Mouse (Mus musculus) brain, adult 2 months (tissue): Measurements from ENCODE around the gene 4930519P11Rik.

Experiments
- DNase-seq: peaks from one replicate; pipeline ENCODE4 v3.0.0; 2011; ENCODE audit warnings: low read depth, low spot score

The 4930519P11Rik gene

DNA sequence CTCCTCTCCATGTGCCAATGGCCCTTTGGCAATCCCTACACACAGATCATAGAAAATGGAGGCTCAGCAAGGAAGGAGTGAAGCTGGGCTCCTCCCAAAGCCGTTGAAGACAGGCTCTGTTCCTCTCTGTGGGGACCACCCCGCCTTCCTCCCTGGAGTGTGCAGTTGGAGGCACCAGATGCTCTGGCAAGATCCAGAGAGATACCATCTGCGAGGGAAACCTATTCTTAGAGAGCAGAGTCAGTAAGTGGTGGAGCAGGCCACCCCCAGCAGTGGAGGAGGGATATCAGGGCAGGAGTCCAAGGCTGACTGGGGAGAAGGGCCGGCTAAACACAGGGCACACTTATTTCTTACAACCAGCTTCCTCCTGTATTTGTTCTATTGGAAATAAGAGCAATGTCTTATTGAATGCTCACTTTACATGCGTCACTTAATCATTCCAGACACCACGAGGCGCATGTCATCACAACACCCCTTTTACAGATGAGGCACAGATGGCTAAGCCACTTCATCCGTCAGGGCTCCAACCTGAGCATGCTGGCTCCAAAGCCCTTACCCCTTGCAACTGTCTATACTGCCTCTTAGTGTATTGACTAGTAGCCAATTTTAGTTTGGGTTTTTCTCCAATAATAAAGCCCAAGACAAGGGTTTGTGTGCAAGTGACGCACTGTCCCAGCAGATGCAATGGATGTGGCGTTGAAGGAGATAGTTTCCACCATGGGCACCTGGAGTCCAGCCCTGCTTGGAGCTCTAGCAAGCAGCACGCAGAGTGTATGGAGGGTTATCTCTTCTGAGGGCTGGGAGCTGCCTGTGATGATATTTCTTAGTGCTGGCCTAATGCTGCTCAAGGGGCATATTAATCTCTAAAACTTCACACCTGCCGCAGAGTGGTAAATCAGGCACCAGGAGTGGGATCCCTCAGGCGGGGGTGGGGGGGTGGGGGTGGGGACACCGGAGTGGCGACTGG lies 29.0 kb downstream of the 4930519P11Rik start:
- peak; percentile 97 for DNase-seq

DNA sequence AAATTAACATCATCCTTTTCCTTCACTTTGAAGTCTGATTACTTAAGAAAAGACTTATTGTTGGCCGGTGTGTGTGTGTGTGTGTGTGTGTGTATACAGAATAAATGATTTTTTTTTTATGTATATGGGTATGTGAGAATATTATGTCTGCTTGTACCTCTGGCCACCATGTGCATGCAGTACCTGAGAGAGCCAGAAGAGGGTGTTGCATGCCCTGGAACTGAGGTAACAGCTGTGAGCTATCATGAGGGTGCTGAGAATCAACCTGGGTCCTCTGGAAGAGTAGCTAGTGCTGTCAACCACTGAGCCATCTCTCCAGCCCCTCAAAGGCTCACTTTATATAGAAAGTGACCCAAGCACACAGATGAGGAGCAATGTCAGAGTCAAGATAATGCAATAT lies 31.8 kb downstream of the 4930519P11Rik start:
- no peak for DNase-seq

DNA sequence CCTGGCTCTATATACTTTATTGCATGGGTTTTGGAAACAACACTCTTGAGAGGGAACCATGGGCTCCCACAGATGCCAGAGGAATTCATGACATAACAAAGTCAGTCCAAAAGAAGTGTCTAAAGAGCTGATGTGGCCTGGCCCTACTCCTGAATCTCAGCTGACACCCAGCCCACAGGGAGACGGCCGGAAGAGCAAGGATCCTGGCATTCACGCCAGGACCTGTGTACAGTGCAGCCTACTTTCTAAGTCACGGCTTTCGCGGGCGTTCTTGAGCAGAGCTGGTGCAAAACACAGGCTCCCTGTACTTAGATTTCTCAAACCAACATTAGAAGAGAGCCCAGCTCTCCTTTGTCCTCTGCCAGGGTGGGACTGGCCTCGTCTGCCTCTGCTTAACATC lies 32.7 kb downstream of the 4930519P11Rik start:
- DNase-seq, result no peak

DNA sequence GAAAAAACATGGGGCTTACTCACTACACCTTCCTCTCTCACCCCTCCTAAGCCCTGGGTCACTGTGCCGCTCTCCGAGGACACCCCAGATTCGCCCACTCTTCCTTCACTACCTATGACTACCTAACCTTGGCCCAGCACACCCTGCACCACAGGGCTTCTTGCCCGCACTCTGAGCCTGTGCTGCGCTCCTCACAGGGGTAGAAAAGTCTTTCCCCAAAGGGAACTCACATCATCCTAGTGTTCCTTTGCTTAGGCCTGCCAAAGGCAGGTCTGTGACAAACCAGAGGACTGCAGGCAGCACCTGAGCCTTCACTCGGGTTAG lies 35.5 kb downstream of the 4930519P11Rik start:
- no peak for DNase-seq

DNA sequence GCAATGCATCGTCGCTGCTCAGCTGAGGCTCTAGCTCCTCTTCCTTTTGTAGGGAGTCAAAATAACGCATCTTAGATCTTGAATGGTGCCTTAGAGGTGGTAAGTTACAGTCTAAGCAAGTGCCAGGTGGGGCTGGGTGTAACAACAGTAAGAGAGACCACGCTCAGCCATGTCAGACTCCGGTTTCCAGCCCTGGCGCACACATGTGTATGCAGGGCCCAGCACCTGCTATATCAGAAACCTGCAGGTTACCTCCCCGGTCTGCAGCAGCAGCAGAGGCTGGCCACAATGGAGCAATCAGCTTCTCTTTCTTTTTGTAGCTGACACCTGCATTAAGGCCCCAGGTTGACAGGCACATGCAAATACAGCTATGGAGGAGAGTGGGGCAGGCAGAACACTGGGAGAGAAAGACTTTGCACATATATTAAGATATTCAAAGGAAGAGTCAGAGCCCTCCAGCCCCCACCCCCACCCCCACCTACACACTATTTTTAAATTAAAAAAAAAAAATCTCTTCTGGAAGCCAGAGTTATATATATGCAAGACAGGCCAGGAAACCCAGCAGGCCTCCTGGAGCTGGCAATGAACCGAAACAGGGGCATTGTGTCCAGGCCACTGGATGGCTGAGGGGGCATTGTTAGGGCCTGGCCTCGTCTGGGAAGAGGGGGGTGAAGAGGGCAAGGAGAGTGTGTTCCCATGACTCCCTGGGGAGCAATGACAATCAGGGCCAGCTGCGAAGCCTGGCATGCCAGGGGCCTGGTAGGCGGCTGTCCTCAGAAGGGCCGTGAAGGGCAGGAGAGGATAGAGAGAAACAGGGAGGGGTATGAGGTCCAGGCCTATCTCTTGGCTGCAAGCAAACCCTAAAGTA lies 36.1 kb downstream of the 4930519P11Rik start:
- DNase-seq, result no peak

DNA sequence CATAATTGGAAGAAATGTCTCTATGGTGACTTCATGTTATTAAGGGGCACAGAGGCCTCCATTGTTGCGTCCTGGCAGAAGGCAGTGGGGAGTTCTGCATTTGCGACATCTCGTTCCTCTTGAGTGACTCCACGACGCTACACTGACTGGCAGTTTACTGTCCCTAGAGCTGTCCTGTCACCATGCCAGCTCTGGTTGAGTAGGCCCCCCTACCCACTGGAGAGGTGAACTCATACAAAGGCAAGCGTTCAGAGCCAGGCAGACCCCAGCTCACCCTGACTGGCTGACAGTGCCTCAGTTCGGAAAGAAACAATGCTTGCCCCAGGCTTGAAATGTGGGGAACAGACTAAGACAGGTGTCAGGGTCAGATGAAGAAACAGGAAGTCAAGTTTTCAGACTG lies 39.0 kb downstream of the 4930519P11Rik start:
- no peak for DNase-seq

DNA sequence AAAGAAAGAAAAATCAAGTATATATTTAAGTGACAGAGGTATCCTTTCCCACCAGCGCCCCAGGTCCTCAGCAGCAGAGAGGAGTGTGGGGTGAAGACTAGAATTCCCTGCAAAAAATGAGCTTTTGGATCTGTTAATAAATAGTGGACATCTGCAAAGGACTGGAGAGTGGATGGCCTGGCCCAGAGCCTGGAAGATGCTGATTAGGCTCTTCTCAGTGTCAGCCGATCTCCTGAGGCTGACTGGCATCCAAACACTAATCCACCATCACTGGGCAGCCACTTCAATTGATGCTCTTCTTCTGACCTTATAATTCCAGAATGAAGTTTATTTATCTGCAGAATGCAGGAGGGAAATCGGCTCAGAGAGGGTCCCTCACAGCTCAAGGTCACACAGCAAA lies 40.2 kb downstream of the 4930519P11Rik start:
- DNase-seq, result no peak

DNA sequence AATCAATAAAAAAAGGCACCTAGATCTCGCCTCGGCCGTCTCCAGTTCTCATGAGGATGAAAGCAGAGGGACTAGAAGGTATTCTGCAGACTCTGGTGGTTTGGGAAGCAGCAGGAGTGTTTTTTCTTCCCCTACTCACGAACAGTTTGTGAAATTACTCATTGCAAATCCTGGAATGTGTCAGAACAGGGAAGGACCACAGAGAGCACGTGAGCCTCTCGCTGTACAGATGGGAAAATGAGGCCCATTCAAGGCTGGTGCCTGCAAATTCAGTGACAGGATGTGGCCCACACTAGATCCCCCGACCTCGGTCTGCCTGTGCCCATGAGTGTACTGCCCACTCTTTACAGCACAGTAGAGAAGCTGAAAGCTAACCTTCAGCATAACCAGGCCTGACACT lies 41.3 kb downstream of the 4930519P11Rik start:
- DNase-seq, result peak; percentile 66

DNA sequence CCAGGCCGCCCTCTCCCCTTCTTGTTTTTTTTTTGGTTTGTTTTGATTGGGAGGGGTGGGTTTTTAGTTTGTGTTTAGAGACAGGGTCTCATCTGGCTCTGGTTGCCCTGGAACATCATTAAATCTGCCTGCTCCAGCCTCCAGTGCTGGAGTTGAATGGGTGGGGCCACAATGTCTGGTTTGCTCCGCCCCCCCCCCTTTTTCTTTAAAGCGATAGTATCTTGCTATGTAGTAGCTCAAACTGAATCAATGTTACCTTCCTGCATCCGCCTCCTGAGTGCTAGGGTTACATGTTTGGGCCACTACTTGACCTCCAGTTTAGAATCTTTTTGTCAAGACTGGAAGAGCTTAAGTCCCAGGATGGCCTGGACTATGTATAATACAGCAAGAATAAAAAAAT lies 42.0 kb downstream of the 4930519P11Rik start:
- no peak for DNase-seq

DNA sequence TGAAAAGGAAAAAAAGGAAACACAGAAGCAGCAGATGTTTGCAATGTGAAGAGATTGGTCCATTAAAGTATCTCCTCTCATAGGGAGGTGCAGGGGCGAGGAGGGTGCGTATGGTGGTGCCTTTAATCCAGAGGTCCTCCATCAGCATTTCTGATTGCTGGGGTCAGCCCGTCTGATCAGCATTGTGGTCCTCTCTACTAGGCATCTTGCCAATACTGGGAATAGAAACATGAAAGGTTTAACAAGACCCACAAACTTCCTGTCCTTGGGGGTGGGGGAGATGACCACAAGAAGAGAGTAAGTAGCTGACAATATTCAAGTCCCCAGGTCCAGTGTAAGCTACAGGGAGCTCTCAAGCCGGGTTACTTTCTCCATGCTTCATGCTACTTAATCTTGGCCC lies 42.6 kb downstream of the 4930519P11Rik start:
- no peak for DNase-seq

DNA sequence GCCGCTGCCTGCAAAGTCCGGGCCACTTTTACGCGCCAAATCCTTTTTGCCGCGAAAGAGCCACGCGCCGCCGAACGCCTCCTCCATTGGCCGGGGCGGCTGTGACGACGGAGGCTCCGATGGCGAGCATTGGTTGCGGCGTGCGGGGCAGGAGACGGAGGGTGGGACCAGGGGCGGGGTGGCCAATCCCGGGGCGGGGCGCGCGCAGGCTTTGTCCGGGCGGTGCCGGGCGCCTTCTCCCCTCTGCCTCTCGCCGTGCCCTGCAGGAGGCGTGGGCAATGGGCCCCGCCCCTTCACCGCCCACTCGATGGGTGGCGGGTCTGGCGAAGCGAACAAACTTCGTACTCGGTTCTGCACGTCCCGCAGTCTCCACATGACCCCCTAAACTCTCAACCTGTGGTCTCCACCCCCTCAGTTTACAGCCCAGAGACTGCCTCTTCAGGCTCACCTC lies 43.4 kb downstream of the 4930519P11Rik start, which contains the start of gene E2f1:
Gene E2f1, minus strand, starts transcription at position 57 of the 451 bp plus-strand sequence.
- DNase-seq, result peak; percentile 97

DNA sequence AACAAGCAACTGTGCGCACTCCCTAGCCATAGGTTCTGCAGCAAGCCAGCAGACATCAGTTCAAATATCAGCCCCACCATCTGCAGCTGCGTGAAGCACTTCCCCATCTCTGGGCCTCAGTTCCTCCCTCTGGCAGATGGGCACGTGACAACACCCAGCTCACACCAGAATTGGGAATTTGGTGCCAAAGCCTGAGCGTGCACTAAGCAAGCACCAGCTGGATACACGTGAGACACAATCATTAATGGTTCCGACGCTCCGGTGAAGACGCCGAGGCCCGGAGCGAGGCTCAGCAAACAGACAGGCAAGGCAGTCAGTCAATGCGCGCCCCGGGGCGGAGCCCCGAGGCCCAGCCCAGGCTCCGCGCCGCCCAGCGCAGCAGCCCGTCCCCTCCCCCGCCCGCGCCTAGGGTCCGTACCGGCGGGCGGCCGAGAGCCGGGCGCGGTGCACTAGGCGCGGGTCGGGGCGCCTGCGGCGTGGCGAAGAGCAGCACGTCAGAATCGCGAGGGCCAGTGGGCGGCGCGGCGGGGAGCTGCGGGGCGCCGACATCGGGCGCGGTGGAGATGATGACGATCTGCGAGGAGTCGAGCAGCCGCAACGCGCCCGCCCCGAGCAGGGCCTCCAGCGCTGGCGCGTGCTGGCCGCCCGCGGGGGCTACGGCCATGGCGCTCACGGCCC lies 44.0 kb downstream of the 4930519P11Rik start:
- DNase-seq, result peak; percentile 67

DNA sequence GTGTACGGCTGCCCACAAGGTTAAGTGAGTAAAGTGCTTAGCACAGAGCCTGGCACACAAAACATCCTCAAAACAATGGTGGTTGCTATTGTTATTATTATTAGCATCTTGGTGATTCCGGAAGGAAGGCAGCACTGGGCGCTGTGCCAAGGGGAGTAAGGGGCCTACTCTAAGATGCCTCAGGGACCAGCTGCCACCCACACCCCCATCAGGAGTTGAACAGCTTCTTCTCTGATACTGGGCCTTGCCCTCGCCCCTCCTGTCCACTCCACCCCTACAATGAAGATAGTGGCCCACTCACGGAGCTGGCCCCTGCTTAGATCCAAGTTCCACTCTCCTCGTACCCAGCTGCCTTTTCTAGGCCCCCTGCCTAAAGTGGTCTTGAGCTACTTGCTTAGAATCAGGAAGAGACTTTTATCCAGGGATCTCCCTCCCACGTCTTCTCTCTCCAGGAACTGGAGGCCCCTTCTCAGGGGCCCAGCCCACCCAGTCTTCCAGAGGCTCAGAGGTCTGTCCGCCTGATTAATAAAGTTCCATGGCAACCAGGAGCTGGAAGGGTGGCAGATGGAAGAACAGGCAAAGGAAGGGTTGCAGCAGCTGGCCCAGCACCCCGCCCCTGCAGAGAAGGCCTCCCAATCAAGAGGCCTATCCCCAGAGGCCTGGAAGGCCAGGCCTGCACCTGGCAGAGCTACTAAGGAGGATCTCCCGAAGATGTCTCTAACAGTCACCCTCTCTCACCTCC lies 44.7 kb downstream of the 4930519P11Rik start:
- DNase-seq, result no peak

DNA sequence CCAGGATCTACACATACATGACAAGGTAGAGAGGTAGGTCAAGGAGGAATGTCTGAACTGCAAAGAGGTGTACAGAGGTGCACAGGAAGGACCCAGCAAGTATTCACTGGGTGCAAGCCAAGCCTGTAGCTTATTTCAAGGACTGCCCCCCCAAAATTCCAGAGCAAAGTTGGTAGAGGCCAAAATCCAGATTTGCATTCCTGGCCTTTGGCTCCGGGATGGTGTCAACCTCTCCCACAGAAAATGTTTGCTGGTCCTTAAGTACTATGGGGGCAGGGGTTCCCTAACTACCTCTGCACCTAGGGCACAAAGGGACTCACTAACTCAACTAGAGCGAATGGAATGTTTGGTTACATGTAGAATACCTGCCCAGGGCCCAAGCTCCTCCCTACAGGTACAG lies 45.5 kb downstream of the 4930519P11Rik start:
- no peak for DNase-seq

DNA sequence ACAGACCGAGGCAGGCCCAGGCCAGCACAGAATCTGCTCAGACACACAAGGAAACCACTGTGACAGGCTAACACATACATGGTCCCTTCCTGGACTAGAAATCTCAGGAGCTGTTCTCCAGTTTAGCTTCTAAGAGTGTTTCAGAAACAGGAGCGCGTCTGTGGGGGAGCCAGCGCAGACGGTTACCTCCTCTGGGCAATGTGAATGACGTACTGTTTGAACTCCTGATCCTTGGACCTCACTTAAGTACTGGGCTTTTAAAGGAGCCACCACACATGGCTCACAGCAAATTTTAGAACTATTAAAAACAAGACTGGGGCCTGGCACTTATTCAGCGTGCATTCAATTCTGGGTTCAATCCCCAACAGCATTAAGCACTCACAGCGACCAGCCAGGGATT lies 46.6 kb downstream of the 4930519P11Rik start:
- no peak for DNase-seq

DNA sequence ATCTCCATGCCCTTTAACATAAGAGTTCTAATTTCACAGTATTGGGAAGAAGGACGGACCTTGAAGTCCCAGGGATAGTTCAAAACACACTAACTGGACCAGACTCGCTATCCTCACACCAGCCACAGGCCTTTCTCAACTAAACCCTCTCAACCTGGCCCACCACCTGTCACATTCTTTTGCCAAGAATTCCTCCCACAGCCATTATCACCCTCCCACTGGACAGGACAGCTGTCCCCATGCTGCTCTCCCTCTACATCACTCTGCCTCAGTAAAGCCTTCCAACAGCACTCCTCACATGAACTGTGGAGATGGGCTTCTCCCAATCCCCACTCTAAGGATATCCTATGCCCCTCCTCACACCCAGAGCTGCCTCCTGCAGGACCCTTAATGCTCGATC lies 47.7 kb downstream of the 4930519P11Rik start:
- DNase-seq, result peak; percentile 97

DNA sequence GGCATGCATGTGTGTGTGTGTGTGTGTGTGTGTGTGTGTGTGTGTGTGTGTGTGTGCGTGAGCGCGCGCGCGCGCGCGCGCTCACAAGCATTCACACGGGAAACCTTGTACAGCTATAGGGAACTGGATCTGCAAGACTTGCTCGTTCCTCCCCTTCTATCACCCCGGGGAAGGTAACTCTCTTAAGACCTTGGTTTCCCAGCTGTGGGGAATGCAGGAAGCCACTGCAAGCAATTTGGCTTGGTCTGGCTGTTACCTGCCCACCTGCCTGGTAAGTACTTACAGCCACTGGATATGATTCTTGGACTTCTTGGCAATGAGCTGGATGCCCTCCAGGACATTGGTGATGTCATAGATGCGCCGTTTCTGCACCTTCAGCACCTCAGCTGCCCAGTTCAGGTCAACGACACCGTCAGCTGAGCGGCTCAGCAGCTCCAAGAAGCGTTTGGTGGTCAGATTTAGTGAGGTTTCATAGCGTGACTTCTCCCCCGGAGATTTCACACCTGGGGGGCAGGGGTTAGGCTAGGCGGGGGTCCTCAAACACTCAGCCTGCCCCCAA lies 49.5 kb downstream of the 4930519P11Rik start:
- no peak for DNase-seq
